Mouse (Mus musculus) embryonic facial prominence, embryonic 12.5 days (tissue): ENCODE measurements around the gene Ndrg4. TPM values are rescaled to one million over a fixed set of nuclear protein-coding genes. Genes with fewer than 3 reads are reported as not detected.

ENCODE experiments used
- ATAC-seq: fragments of 200-750 bp; cut with Nextera tagmentation; 2 replicates; pipeline ENCODE4 v1.8.0; 2017; ENCODE audit not compliant: insufficient number of reproducible peaks, insufficient read depth, low FRiP score, low TSS enrichment
- H3K27ac ChIP-seq: fragments of 300-500 bp; sonication (generic); 2 replicates; pipeline ENCODE4 v1.5.1; 2016; ENCODE audit warnings: mild to moderate bottlenecking
- H3K27me3 ChIP-seq: fragments of 300-500 bp; sonication (generic); 2 replicates; pipeline ENCODE4 v1.6.1; 2016; ENCODE audit warnings: mild to moderate bottlenecking, moderate library complexity
- H3K36me3 ChIP-seq: fragments of 300-500 bp; sonication (generic); 2 replicates; pipeline ENCODE4 v1.6.1; 2016; ENCODE audit warnings: mild to moderate bottlenecking
- H3K4me1 ChIP-seq: fragments of 300-500 bp; sonication (generic); 2 replicates; pipeline ENCODE4 v1.6.1; 2016
- H3K4me2 ChIP-seq: fragments of 300-500 bp; sonication (generic); replicated peaks from 2 replicates; pipeline ENCODE4 v1.6.1; 2016; ENCODE audit warnings: mild to moderate bottlenecking, moderate library complexity
- H3K4me3 ChIP-seq: fragments of 300-500 bp; sonication (generic); 2 replicates; pipeline ENCODE4 v1.5.1; 2016; ENCODE audit warnings: mild to moderate bottlenecking
- H3K9ac ChIP-seq: fragments of 300-500 bp; sonication (generic); 2 replicates; pipeline ENCODE4 v1.6.1; 2016; ENCODE audit warnings: mild to moderate bottlenecking, moderate library complexity
- H3K9me3 ChIP-seq: fragments of 300-500 bp; sonication (generic); 2 replicates; pipeline ENCODE4 v1.6.1; 2016; ENCODE audit warnings: mild to moderate bottlenecking, moderate library complexity
- WGBS: fragments of 180-500 bp; shearing (Covaris S2); methylation state at CpG from one replicate; pipeline ENCODE4 v1.1.7; 2016; 5-methylcytosine and 5-hydroxymethylcytosine counted together
- polyA plus RNA-seq: library from polyadenylated mRNA; unstranded; fragments of >200 nt; fragmentation: Nextera tagmentation; extraction: Ambion mirVana; gene quantifications from 2 replicates; pipeline ENCODE4 v1.2.1, GENCODE M21; 2016

Gene Ndrg4
- polyA plus RNA-seq, 1 experiment from 2014 or later, result 27.3 TPM

GRCm38 (mm10) chr8:95711029-95711428 is 34.2 kb downstream of the Ndrg4 start:
- 70% methylated on average over 3 of the region's 3 CpGs for WGBS
- no peak for ATAC-seq

DNA sequence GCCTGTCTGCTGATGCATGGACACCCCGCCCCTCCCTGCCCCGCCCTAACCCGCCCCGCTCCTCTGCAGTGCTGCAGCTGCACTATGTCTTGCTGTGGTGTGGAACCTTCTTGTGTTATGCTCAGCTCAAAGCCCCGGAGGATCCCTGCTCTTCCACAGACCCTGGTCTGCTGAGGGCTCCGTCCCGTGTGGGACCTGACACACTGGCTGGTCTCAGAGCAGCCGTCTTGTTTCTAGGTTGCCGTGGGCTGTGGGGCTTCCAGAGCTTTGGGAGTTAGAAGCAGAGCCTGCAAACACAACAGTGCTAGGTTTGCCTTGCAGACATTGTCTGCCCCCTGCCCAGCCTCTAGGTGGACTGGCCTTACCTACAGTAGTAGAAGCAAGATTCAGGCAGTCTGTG is 35.6 kb downstream of the Ndrg4 start:
- Histone ChIP-seq H3K27me3 (no peaks in the 10 kb centered on the region), H3K4me1 (peaks cover 15% of the 10 kb centered on the region), H3K27ac (0 out of 2 replicates have a peak overlapping the region, but pooled peaks have one; percentile 23), H3K9ac (no peak overlapping the region), H3K4me2 (no peak overlapping the region), H3K4me3 (no peak overlapping the region), H3K9me3 (no peaks in the 10 kb centered on the region), H3K36me3 (peaks cover 5% of the 10 kb centered on the region)
- no peak for ATAC-seq
- WGBS, result 85% methylated on average over 9 of the region's 9 CpGs

More at GRCm38 (mm10) chr8:95711029-95711428, 34.2 kb downstream of the Ndrg4 start:
- Histone ChIP-seq H3K4me2 (no peak overlapping the region), H3K4me3 (no peak overlapping the region), H3K4me1 (peaks cover 4% of the 10 kb centered on the region; the same call in 1 of the 2 replicates), H3K36me3 (no peaks in the 10 kb centered on the region; the same call in 1 of the 2 replicates), H3K27ac (no peak overlapping the region), H3K27me3 (no peaks in the 10 kb centered on the region), H3K9ac (no peak overlapping the region), H3K9me3 (no peaks in the 10 kb centered on the region)

- H3K27ac ChIP-seq, result no peak overlapping the region
- no peak overlapping the region for H3K4me3 ChIP-seq
- H3K9ac ChIP-seq, result no peak overlapping the region
- no peaks in the 10 kb centered on the region for H3K27me3 ChIP-seq
- ATAC-seq, result no peak; the same call in 1 of the 2 replicates
- WGBS, result 77% methylated on average over 19 of the region's 19 CpGs
- H3K36me3 ChIP-seq, result peaks cover 14% of the 10 kb centered on the region
- no peaks in the 10 kb centered on the region for H3K9me3 ChIP-seq
- no peak overlapping the region for H3K4me2 ChIP-seq
- H3K4me1 ChIP-seq, result peaks cover 15% of the 10 kb centered on the region
Observed at GRCm38 (mm10) chr8:95713100-95714010, 36.6 kb downstream of the Ndrg4 start.

- peaks cover 15% of the 10 kb centered on the region for H3K4me1 ChIP-seq
- ATAC-seq, result no peak
- no peak overlapping the region for H3K4me3 ChIP-seq
- no peak overlapping the region for H3K4me2 ChIP-seq
- no peaks in the 10 kb centered on the region for H3K27me3 ChIP-seq
- 90% methylated on average over 4 of the region's 4 CpGs for WGBS
- H3K36me3 ChIP-seq, result peaks cover 24% of the 10 kb centered on the region
- H3K9me3 ChIP-seq, result no peaks in the 10 kb centered on the region
- H3K27ac ChIP-seq, result no peak overlapping the region
- H3K9ac ChIP-seq, result no peak overlapping the region
Observed at GRCm38 (mm10) chr8:95714367-95714766, 37.6 kb downstream of the Ndrg4 start.

DNA sequence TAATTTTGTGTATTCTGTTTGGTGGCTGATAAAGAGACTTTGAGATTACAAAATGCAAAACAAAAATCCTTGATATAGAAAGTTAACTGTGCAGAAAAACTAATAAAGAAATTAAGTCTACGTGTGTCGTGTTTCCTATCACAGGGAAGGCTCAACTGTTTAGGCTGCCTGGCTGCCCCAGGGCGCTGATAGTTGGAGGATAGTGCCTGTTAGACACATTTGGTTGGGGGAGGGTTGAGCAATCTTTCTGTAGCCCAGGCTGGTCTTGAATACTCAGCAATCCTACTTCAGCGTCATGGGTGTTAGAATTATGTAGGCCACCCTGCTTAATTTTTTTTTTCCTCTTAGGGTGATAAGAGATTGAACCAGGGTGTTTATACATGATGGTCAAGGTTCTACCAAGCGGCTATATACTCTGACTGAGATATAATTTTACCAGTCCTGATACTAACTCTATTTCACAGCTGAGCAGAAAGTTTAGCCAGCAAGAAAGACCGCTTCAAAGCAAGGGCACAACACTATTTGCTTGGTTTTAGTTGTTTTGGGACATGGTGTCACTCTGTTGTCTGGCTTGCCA is 38.1 kb downstream of the Ndrg4 start:
- H3K9ac ChIP-seq, result 0 out of 2 replicates have a peak overlapping the region, but pooled peaks have one; percentile 84
- H3K9me3 ChIP-seq, result no peaks in the 10 kb centered on the region
- no peak for ATAC-seq
- H3K4me2 ChIP-seq, result peak overlapping the region; percentile 91
- peak overlapping the region; percentile 75; the same call in 1 of the 2 replicates for H3K4me3 ChIP-seq
- H3K36me3 ChIP-seq, result peaks cover 29% of the 10 kb centered on the region
- H3K4me1 ChIP-seq, result peaks cover 15% of the 10 kb centered on the region
- WGBS, result 84% methylated on average over 6 of the region's 6 CpGs
- no peaks in the 10 kb centered on the region for H3K27me3 ChIP-seq
- no peak overlapping the region for H3K27ac ChIP-seq

- Histone ChIP-seq H3K27me3 (no peaks in the 10 kb centered on the region), H3K36me3 (peaks cover 38% of the 10 kb centered on the region), H3K4me2 (peak within 1 kb of the TSS; percentile 91), H3K27ac (peak within 1 kb of the TSS; percentile 70), H3K4me3 (peak within 1 kb of the TSS; percentile 75), H3K9me3 (no peaks in the 10 kb centered on the region), H3K9ac (peak within 1 kb of the TSS; percentile 84), H3K4me1 (peaks cover 15% of the 10 kb centered on the region)
- under 1% methylated on average over 76 of the region's 79 CpGs for WGBS
- ATAC-seq, result peak; percentile 83
Observed at GRCm38 (mm10) chr8:95715676-95716531, 39.1 kb downstream of the Ndrg4 start, which contains the start of gene Setd6. Gene Setd6, plus strand, starts transcription at chr8:95715881.

DNA sequence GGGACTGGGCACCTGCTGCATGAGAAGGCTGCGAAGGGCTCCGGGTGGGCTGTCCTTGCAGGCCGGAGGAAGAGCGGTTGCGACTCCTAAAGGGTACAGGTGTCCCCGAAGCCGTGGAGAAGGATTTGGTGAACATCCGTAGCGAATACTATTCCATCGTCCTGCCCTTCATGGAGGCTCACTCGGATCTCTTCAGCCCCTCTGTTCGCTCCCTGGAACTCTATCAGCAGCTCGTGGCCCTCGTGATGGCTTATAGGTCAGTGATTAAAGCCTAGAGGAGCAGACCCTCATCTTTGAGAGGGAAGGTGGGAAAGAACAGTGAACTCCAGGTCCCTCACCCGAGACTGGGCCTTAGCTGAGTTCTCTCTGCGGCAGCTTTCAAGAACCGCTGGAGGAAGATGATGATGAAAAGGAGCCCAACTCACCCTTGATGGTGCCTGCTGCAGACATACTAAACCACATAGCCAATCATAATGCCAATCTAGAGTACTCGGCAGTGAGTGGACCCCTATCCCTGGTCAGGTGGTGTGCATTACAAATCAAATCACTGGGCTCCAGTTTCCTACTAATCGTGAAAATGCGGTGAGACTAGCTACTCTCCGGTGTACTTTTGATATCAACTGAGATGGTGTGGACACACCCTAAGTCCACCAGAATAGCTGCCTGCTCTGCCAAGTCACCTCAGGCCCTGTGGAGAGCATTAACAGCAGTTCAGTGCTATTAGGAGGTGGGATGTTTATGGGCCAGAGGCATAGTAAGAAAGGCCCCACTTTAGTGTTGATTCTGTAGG is 40.0 kb downstream of the Ndrg4 start:
- whole genome bisulfite sequencing, result 19% methylated on average over 21 of the region's 21 CpGs
- Histone ChIP-seq H3K4me3 (peak overlapping the region; percentile 75), H3K27me3 (no peaks in the 10 kb centered on the region), H3K9ac (peak overlapping the region; percentile 84), H3K36me3 (peaks cover 44% of the 10 kb centered on the region), H3K4me1 (peaks cover 15% of the 10 kb centered on the region), H3K4me2 (peak overlapping the region; percentile 91), H3K27ac (peak overlapping the region; percentile 70), H3K9me3 (no peaks in the 10 kb centered on the region)
- ATAC-seq, result no peak

- ATAC-seq, result no peak
- no peak overlapping the region for H3K27ac ChIP-seq
- WGBS, result 81% methylated on average over 4 of the region's 4 CpGs
- H3K27me3 ChIP-seq, result no peaks in the 10 kb centered on the region
- peaks cover 84% of the 10 kb centered on the region for H3K36me3 ChIP-seq
- no peak overlapping the region for H3K9ac ChIP-seq
- H3K4me2 ChIP-seq, result no peak overlapping the region
- no peak overlapping the region for H3K4me3 ChIP-seq
- H3K4me1 ChIP-seq, result no peaks in the 10 kb centered on the region
- no peaks in the 10 kb centered on the region for H3K9me3 ChIP-seq
Observed at GRCm38 (mm10) chr8:95727625-95728024, 50.8 kb downstream of the Ndrg4 start.

- Histone ChIP-seq H3K27me3 (no peaks in the 10 kb centered on the region), H3K4me3 (no peak overlapping the region), H3K9ac (no peak overlapping the region), H3K36me3 (peaks cover 87% of the 10 kb centered on the region), H3K9me3 (no peaks in the 10 kb centered on the region), H3K4me2 (no peak overlapping the region), H3K4me1 (no peaks in the 10 kb centered on the region), H3K27ac (no peak overlapping the region)
- ATAC-seq, result no peak
- WGBS, result 86% methylated on average over 7 of the region's 7 CpGs
Observed at GRCm38 (mm10) chr8:95738596-95738995, 61.8 kb downstream of the Ndrg4 start.

- peaks cover 92% of the 10 kb centered on the region for H3K36me3 ChIP-seq
- H3K27me3 ChIP-seq, result no peaks in the 10 kb centered on the region
- no peaks in the 10 kb centered on the region for H3K9me3 ChIP-seq
- H3K4me1 ChIP-seq, result no peaks in the 10 kb centered on the region
- no peak for ATAC-seq
- no peak overlapping the region for H3K9ac ChIP-seq
- H3K4me2 ChIP-seq, result no peak overlapping the region
- H3K4me3 ChIP-seq, result no peak overlapping the region
- no peak overlapping the region for H3K27ac ChIP-seq
- 94% methylated on average over 7 of the region's 7 CpGs for WGBS
Observed at GRCm38 (mm10) chr8:95741732-95742131, 65.0 kb downstream of the Ndrg4 start.

DNA sequence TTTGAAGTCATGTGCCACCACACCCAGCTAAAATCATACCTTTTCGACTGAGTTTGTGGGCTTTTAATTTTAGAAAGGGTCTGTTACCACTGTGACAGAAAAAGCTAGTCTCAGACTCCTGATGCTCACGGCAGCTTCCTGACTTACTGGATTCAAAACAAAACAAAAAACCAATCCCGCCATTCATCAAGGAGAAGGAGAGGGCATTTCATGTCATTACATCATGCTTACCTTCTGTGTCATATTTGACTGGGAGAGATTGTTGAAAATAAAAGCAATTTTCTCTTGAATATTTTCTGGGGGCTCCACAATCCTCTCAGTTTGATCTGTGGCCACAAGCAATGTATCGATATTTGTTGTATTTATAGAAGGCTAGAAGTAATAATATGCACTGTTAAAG is 71.2 kb downstream of the Ndrg4 start:
- Histone ChIP-seq H3K4me3 (no peak overlapping the region), H3K4me2 (no peak overlapping the region), H3K9ac (no peak overlapping the region), H3K9me3 (no peaks in the 10 kb centered on the region), H3K27me3 (no peaks in the 10 kb centered on the region), H3K27ac (no peak overlapping the region), H3K4me1 (no peaks in the 10 kb centered on the region), H3K36me3 (peaks cover 84% of the 10 kb centered on the region)
- no peak for ATAC-seq
- 92% methylated on average over 4 of the region's 4 CpGs for WGBS
